Mouse (Mus musculus): ENCODE data around the gene Cntnap2. TPM values are rescaled to one million over a fixed set of nuclear protein-coding genes. Genes with fewer than 3 reads are reported as not detected.

Cntnap2 gene
- total and polyA plus RNA-seq, 2 experiments from 2014 or later, result 0.04 to 1.4 TPM

- no peak for TF ChIP-seq EP300 (IDR thresholded peaks at IDR 0.05; ENCODE audit: low read depth)
- no peak for TF ChIP-seq CTCF (IDR thresholded peaks at IDR 0.05; ENCODE audit: low read depth)
- Histone ChIP-seq H3K36me3 (replicated peaks; ENCODE audit: control insufficient read depth, insufficient read depth, low read length) (no peaks in the 10 kb centered on the region), H3K9ac (replicated peaks; ENCODE audit: low read depth, low read length) (no peak overlapping the region), H3K27ac (ENCODE audit: low read depth) (no peak overlapping the region), H3K27me3 (ENCODE audit: control insufficient read depth, insufficient read depth, low read length) (no peaks in the 10 kb centered on the region), H3K4me2 (ENCODE audit: low read depth, low read length) (no peak overlapping the region), H3K4me3 (ENCODE audit: low read depth, low read length) (no peak overlapping the region), H3K9me3 (replicated peaks; ENCODE audit: control insufficient read depth, low read length) (no peaks in the 10 kb centered on the region), H3K4me1 (ENCODE audit: control insufficient read depth, insufficient read depth) (no peaks in the 10 kb centered on the region)
- 17% methylated on average over 6 of the region's 6 CpGs for WGBS
- peak; percentile 41 for ATAC-seq (ENCODE audit: insufficient read depth, low read depth)
- DNase-seq (ENCODE audit: low spot score), result peak; percentile 45
Measured at GRCm38 (mm10) chr6:47243863-47244606, 2184.9 kb downstream of the Cntnap2 start.

- H3K4me2 ChIP-seq (ENCODE audit: low read depth, low read length), result no peak overlapping the region
- TF ChIP-seq EP300 (IDR thresholded peaks at IDR 0.05; ENCODE audit: low read depth) (no peak), CTCF (IDR thresholded peaks at IDR 0.05; ENCODE audit: low read depth) (no peak)
- no peak for DNase-seq (ENCODE audit: low spot score)
- no peak overlapping the region for H3K4me3 ChIP-seq (ENCODE audit: low read depth, low read length)
- H3K27ac ChIP-seq (ENCODE audit: low read depth), result no peak overlapping the region
- no peak overlapping the region for H3K9ac ChIP-seq (replicated peaks; ENCODE audit: low read depth, low read length)
- no peaks in the 10 kb centered on the region for H3K4me1 ChIP-seq (ENCODE audit: control insufficient read depth, insufficient read depth)
- WGBS, result 34% methylated on average over 7 of the region's 7 CpGs
- no peak for ATAC-seq (ENCODE audit: insufficient read depth, low read depth)
- H3K27me3 ChIP-seq (ENCODE audit: control insufficient read depth, insufficient read depth, low read length), result no peaks in the 10 kb centered on the region
- H3K36me3 ChIP-seq (replicated peaks; ENCODE audit: control insufficient read depth, insufficient read depth, low read length), result no peaks in the 10 kb centered on the region
- H3K9me3 ChIP-seq (replicated peaks; ENCODE audit: control insufficient read depth, low read length), result no peaks in the 10 kb centered on the region
Measured at GRCm38 (mm10) chr6:47244642-47245041, 2185.5 kb downstream of the Cntnap2 start.

- no peaks in the 10 kb centered on the region for H3K9me3 ChIP-seq (replicated peaks; ENCODE audit: control insufficient read depth, low read length)
- no peak overlapping the region for H3K9ac ChIP-seq (replicated peaks; ENCODE audit: low read depth, low read length)
- 65% methylated on average over 2 of the region's 2 CpGs for WGBS
- H3K4me2 ChIP-seq (ENCODE audit: low read depth, low read length), result no peak overlapping the region
- no peaks in the 10 kb centered on the region for H3K27me3 ChIP-seq (ENCODE audit: control insufficient read depth, insufficient read depth, low read length)
- no peak for DNase-seq (ENCODE audit: low spot score)
- no peaks in the 10 kb centered on the region for H3K36me3 ChIP-seq (replicated peaks; ENCODE audit: control insufficient read depth, insufficient read depth, low read length)
- no peak overlapping the region for H3K27ac ChIP-seq (ENCODE audit: low read depth)
- H3K4me3 ChIP-seq (ENCODE audit: low read depth, low read length), result no peak overlapping the region
- TF ChIP-seq CTCF (IDR thresholded peaks at IDR 0.05; ENCODE audit: low read depth) (no peak), EP300 (IDR thresholded peaks at IDR 0.05; ENCODE audit: low read depth) (no peak)
- no peaks in the 10 kb centered on the region for H3K4me1 ChIP-seq (ENCODE audit: control insufficient read depth, insufficient read depth)
- ATAC-seq (ENCODE audit: insufficient read depth, low read depth), result no peak
Measured at GRCm38 (mm10) chr6:47255270-47255669, 2196.1 kb downstream of the Cntnap2 start.

- Histone ChIP-seq H3K9me3 (replicated peaks; ENCODE audit: control insufficient read depth, low read length) (no peaks in the 10 kb centered on the region), H3K36me3 (replicated peaks; ENCODE audit: control insufficient read depth, insufficient read depth, low read length) (no peaks in the 10 kb centered on the region), H3K27me3 (ENCODE audit: control insufficient read depth, insufficient read depth, low read length) (no peaks in the 10 kb centered on the region), H3K4me1 (ENCODE audit: control insufficient read depth, insufficient read depth) (no peaks in the 10 kb centered on the region), H3K4me2 (ENCODE audit: low read depth, low read length) (no peak overlapping the region), H3K4me3 (ENCODE audit: low read depth, low read length) (no peak overlapping the region), H3K9ac (replicated peaks; ENCODE audit: low read depth, low read length) (no peak overlapping the region), H3K27ac (ENCODE audit: low read depth) (no peak overlapping the region)
- WGBS, result 53% methylated on average over 4 of the region's 4 CpGs
- TF ChIP-seq EP300 (IDR thresholded peaks at IDR 0.05; ENCODE audit: low read depth) (no peak), CTCF (IDR thresholded peaks at IDR 0.05; ENCODE audit: low read depth) (no peak)
- ATAC-seq (ENCODE audit: insufficient read depth, low read depth) (no peak), DNase-seq (ENCODE audit: low spot score) (no peak)
Measured at GRCm38 (mm10) chr6:47256227-47256887, 2197.2 kb downstream of the Cntnap2 start.

- no peak for ATAC-seq (ENCODE audit: insufficient read depth, low read depth)
- no peak for TF ChIP-seq EP300 (IDR thresholded peaks at IDR 0.05; ENCODE audit: low read depth)
- TF ChIP-seq CTCF (IDR thresholded peaks at IDR 0.05; ENCODE audit: low read depth), result no peak
- no peak overlapping the region for H3K9ac ChIP-seq (replicated peaks; ENCODE audit: low read depth, low read length)
- H3K27me3 ChIP-seq (ENCODE audit: control insufficient read depth, insufficient read depth, low read length), result no peaks in the 10 kb centered on the region
- H3K4me3 ChIP-seq (ENCODE audit: low read depth, low read length), result no peak overlapping the region
- no peaks in the 10 kb centered on the region for H3K9me3 ChIP-seq (replicated peaks; ENCODE audit: control insufficient read depth, low read length)
- WGBS, result 47% methylated on average over 3 of the region's 3 CpGs
- H3K36me3 ChIP-seq (replicated peaks; ENCODE audit: control insufficient read depth, insufficient read depth, low read length), result no peaks in the 10 kb centered on the region
- no peaks in the 10 kb centered on the region for H3K4me1 ChIP-seq (ENCODE audit: control insufficient read depth, insufficient read depth)
- no peak for DNase-seq (ENCODE audit: low spot score)
- no peak overlapping the region for H3K27ac ChIP-seq (ENCODE audit: low read depth)
- no peak overlapping the region for H3K4me2 ChIP-seq (ENCODE audit: low read depth, low read length)
Measured at GRCm38 (mm10) chr6:47256918-47257506, 2197.9 kb downstream of the Cntnap2 start.
